Mouse (Mus musculus): ENCODE measurements at regions not wholly inside any gene's neighbourhood (a gene's known extent, or its start where the extent isn't known, plus 50 kb on each side); places are given as distances from the start of the nearest gene placed in this dataset.

GRCm38 (mm10) chr1:104578123-104578522 is 190.2 kb upstream of the Cdh20 start:
- DNase-seq (ENCODE audit: low spot score), result no peak

GRCm38 (mm10) chr1:104584123-104584522 is 184.2 kb upstream of the Cdh20 start:
- no peak for DNase-seq (ENCODE audit: low spot score)

GRCm38 (mm10) chr1:104586985-104587384 is 181.3 kb upstream of the Cdh20 start:
- no peak for DNase-seq (ENCODE audit: low spot score)

GRCm38 (mm10) chr1:104605301-104605700 is 163.0 kb upstream of the Cdh20 start:
- no peak for DNase-seq (ENCODE audit: low spot score)

- no peak for DNase-seq (ENCODE audit: low spot score)
These were observed 158.9 kb upstream of the Cdh20 start for GRCm38 (mm10) chr1:104609409-104609808.

- DNase-seq (ENCODE audit: low spot score), result no peak
These were observed 151.0 kb upstream of the Cdh20 start for GRCm38 (mm10) chr1:104617374-104617773.

GRCm38 (mm10) chr1:104619805-104620375 is 148.4 kb upstream of the Cdh20 start:
- DNase-seq (ENCODE audit: low spot score), result no peak

- DNase-seq (ENCODE audit: low spot score), result no peak
These were observed 142.8 kb upstream of the Cdh20 start for GRCm38 (mm10) chr1:104625528-104625927.

- peak; percentile 22 for DNase-seq (ENCODE audit: low spot score)
These were observed 115.9 kb upstream of the Cdh20 start for GRCm38 (mm10) chr1:104652405-104652804.

Data from layer of hippocampus, adult 9-10 months (tissue).